Mouse (Mus musculus) limb, embryonic 14.5 days (tissue): ENCODE data around the gene Mettl4. TPM values are rescaled to one million over a fixed set of nuclear protein-coding genes. Genes with fewer than 3 reads are reported as not detected.
"Not testable (repeated sequence)": the region's sequence is repeated elsewhere in the genome, so short reads cannot be mapped to it uniquely, and the experiment has no call there.

Experiments used
- ATAC-seq: fragments of 200-750 bp; cut with Nextera tagmentation; 2 replicates; pipeline ENCODE4 v1.8.0; 2017; ENCODE audit warnings: low read depth, moderate number of reproducible peaks, moderate TSS enrichment; ENCODE audit not compliant: low FRiP score
- DNase-seq: peaks from one replicate; pipeline ENCODE4 v3.0.0-alpha.2; 2015; ENCODE audit warnings: low spot score
- H3K27ac ChIP-seq: fragments of 300-500 bp; sonication (generic); replicated peaks from 2 replicates; pipeline ENCODE4 v1.5.1; 2014; ENCODE audit warnings: low read depth, mild to moderate bottlenecking, low read length, moderate library complexity, mixed read lengths
- H3K27me3 ChIP-seq: fragments of 300-500 bp; sonication (generic); 2 replicates; pipeline ENCODE4 v1.6.1; 2014; ENCODE audit warnings: low read length, mixed read lengths; ENCODE audit not compliant: control insufficient read depth, insufficient read depth
- H3K36me3 ChIP-seq: fragments of 300-500 bp; sonication (generic); 2 replicates; pipeline ENCODE4 v1.6.1; 2014; ENCODE audit warnings: mild to moderate bottlenecking, low read length, moderate library complexity, mixed read lengths; ENCODE audit not compliant: control insufficient read depth, insufficient read depth
- H3K4me1 ChIP-seq: fragments of 300-500 bp; sonication (generic); 2 replicates; pipeline ENCODE4 v1.6.1; 2014; ENCODE audit warnings: antibody characterized with exemption, low read length, mixed read lengths; ENCODE audit not compliant: control insufficient read depth, insufficient read depth
- H3K4me2 ChIP-seq: fragments of 300-500 bp; sonication (generic); replicated peaks from 2 replicates; pipeline ENCODE4 v1.6.1; 2014; ENCODE audit warnings: low read depth, mild to moderate bottlenecking, low read length, moderate library complexity; ENCODE audit not compliant: severe bottlenecking
- H3K4me3 ChIP-seq: fragments of 300-500 bp; sonication (generic); replicated peaks from 2 replicates; pipeline ENCODE4 v1.5.1; 2014; ENCODE audit warnings: low read length
- H3K9ac ChIP-seq: fragments of 300-500 bp; sonication (generic); 2 replicates; pipeline ENCODE4 v1.6.1; 2014; ENCODE audit warnings: mild to moderate bottlenecking, low read depth, low read length, moderate library complexity; ENCODE audit not compliant: severe bottlenecking
- H3K9me3 ChIP-seq: fragments of 300-500 bp; sonication (generic); 2 replicates; pipeline ENCODE4 v1.6.1; 2016; ENCODE audit warnings: low read length; ENCODE audit not compliant: control insufficient read depth
- POLR2A ChIP-seq: fragments of 200-500 bp; IDR thresholded peaks from 2 replicates; pipeline ENCODE4 v1.8.0; 2012; ENCODE audit warnings: inconsistent platforms, mild to moderate bottlenecking, moderate library complexity, borderline replicate concordance; ENCODE audit not compliant: insufficient read depth, insufficient read length; ENCODE audit errors: extremely low read depth
- WGBS: fragments of 180-500 bp; shearing (Covaris S2); extraction: QIAGEN DNeasy Blood & Tissue Kit; methylation state at CpG from one replicate; pipeline ENCODE4 v1.1.7; 2014; 5-methylcytosine and 5-hydroxymethylcytosine counted together
- polyA plus RNA-seq, 2 experiments: library from polyadenylated mRNA; depleted of rRNA in 1 of 2; stranded (reverse) in 1 of 2; unstranded in 1 of 2; fragments of >200 nt; fragmentation: Nextera tagmentation in 1 of 2; extraction: Ambion mirVana in 1 of 2; gene quantifications; 2 replicates each; pipeline versions ENCODE4 v1.2.1 to v1.2.3; 2012 to 2014

The Mettl4 gene
- polyA plus RNA-seq, 2 experiments: 12.5 to 25.2 TPM

GRCm38 (mm10) chr17:94762405-94762804 is 12.6 kb upstream of the Mettl4 start:
- Histone ChIP-seq H3K4me3 (no peak overlapping the region), H3K27me3 (no peaks in the 10 kb centered on the region), H3K9me3 (no peaks in the 10 kb centered on the region), H3K36me3 (peaks cover 13% of the 10 kb centered on the region), H3K9ac (no peak overlapping the region), H3K4me1 (no peaks in the 10 kb centered on the region), H3K27ac (no peak overlapping the region), H3K4me2 (no peak overlapping the region)
- no peak for ATAC-seq
- DNase-seq: no peak
- 66% methylated on average over 3 of the region's 3 CpGs for WGBS
- no peak for TF ChIP-seq POLR2A

- DNase-seq (no peak), ATAC-seq (peak; percentile 10; the same call in 1 of the 2 replicates)
- H3K27ac ChIP-seq: peak overlapping the region; percentile 91
- no peak for TF ChIP-seq POLR2A
- H3K4me1 ChIP-seq: 0 out of 2 replicates have a peak, but pooled peaks cover 8% of the 10 kb centered on the region
- H3K36me3 ChIP-seq: no peaks in the 10 kb centered on the region
- H3K4me2 ChIP-seq: peak overlapping the region; percentile 52
- H3K4me3 ChIP-seq: peak overlapping the region; percentile 61
- WGBS: 2% methylated on average over 22 of the region's 22 CpGs
- H3K9me3 ChIP-seq: no peaks in the 10 kb centered on the region
- H3K9ac ChIP-seq: peak overlapping the region; percentile 77
- no peaks in the 10 kb centered on the region for H3K27me3 ChIP-seq
These were observed 414 bp upstream of the Mettl4 start for GRCm38 (mm10) chr17:94750136-94750729.

GRCm38 (mm10) chr17:94738173-94738572 is 11.6 kb downstream of the Mettl4 start:
- no peaks in the 10 kb centered on the region for H3K27me3 ChIP-seq
- no peaks in the 10 kb centered on the region for H3K4me1 ChIP-seq
- H3K4me3 ChIP-seq: no peak overlapping the region
- H3K9ac ChIP-seq: no peak overlapping the region
- no peaks in the 10 kb centered on the region for H3K9me3 ChIP-seq
- no peak overlapping the region for H3K4me2 ChIP-seq
- DNase-seq: no peak
- WGBS: 86% methylated on average over 4 of the region's 4 CpGs
- no peak overlapping the region for H3K27ac ChIP-seq
- peaks cover 30% of the 10 kb centered on the region for H3K36me3 ChIP-seq
- no peak for TF ChIP-seq POLR2A
- no peak for ATAC-seq

GRCm38 (mm10) chr17:94735885-94736284 is 13.9 kb downstream of the Mettl4 start:
- TF ChIP-seq POLR2A: no peak
- Histone ChIP-seq H3K9ac (no peak overlapping the region), H3K4me3 (no peak overlapping the region), H3K4me1 (no peaks in the 10 kb centered on the region), H3K36me3 (peaks cover 35% of the 10 kb centered on the region), H3K27me3 (no peaks in the 10 kb centered on the region), H3K27ac (no peak overlapping the region), H3K4me2 (no peak overlapping the region), H3K9me3 (no peaks in the 10 kb centered on the region)
- ATAC-seq: no peak
- no peak for DNase-seq

- Histone ChIP-seq H3K9ac (no peak overlapping the region), H3K4me1 (no peaks in the 10 kb centered on the region), H3K9me3 (no peaks in the 10 kb centered on the region), H3K36me3 (peaks cover 35% of the 10 kb centered on the region), H3K4me3 (no peak overlapping the region), H3K4me2 (no peak overlapping the region), H3K27me3 (no peaks in the 10 kb centered on the region), H3K27ac (no peak overlapping the region)
- no peak for TF ChIP-seq POLR2A
- no peak for DNase-seq
- no peak for ATAC-seq
- WGBS: 64% methylated on average over 4 of the region's 4 CpGs
These were observed 14.4 kb downstream of the Mettl4 start for GRCm38 (mm10) chr17:94735437-94735836.

- 31% methylated on average over 2 of the region's 2 CpGs for WGBS
- not testable (repeated sequence) for H3K9ac ChIP-seq, H3K27me3 ChIP-seq, H3K27ac ChIP-seq, H3K4me3 ChIP-seq, H3K4me1 ChIP-seq, H3K4me2 ChIP-seq, ATAC-seq, H3K9me3 ChIP-seq
- peak; percentile 41 for DNase-seq
- H3K36me3 ChIP-seq: peaks cover 25% of the 10 kb centered on the region
These were observed 19.4 kb downstream of the Mettl4 start for GRCm38 (mm10) chr17:94730416-94730815.
